Mouse (Mus musculus) left cerebral cortex, postnatal 36 days (tissue): Measurements from ENCODE around the gene Higd2a. TPM values are rescaled to one million over a fixed set of nuclear protein-coding genes. Genes with fewer than 3 reads are reported as not detected.

Experiments
- DNase-seq, 2 experiments: peaks; one replicate each; pipeline ENCODE4 v3.0.0; 2021 to 2022; ENCODE audit warnings: low spot score in 2 of 2, mixed read lengths in 1 of 2
- intact Hi-C: fragments of 180-260 bp; cut with DNase I; formaldehyde crosslinking; loops from one replicate; pipeline ENCODE4 v1.15.1; 2025
- total RNA-seq, 2 experiments: library from RNA; stranded (reverse); gene quantifications; 2 replicates each; pipeline ENCODE4 v1.2.3; 2021

Higd2a gene
- total RNA-seq, 2 experiments from 2014 or later: 136 to 157 TPM

DNA sequence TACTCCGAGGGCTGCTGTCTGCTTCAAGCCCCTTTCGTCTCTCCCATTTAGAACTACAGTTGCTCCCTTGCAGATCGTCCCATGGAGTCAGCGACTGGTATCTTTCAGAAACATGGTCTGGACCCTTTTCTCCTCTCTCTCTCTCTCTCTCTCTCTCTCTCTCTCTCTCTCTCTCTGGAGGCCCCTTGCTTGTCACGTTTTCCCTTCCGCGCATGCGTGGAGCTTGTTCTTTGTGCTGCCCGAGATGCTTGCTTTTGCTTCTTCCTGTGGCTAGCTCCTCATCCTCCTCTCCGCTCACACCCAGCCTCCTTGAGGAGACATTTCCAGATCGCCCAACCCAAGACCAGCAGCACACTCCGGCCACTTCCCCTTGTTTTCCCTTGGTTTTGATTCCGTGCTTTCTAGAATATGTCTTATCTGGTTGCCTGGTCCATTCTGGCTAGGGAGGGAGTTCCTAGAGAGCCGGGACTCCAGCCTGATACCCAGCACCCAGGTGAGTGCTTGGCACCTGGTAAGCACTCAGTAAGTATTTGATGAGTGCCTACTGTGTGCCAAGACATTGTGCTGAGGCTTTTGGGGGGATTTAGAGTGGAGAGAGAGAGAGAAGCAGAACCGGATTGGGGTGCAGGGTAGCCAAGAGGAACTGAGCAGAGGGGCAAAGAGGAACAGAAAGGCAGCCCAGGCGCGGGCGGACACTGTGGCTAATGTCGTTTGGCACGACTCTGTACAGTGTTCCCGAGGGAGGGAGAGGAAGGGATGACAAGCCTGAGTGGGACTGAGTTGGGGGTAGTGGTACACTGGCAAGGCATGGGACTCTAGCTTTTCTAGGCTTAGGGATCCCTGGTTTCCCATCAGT, 12.1 kb upstream of the Higd2a start:
- intact Hi-C loops: no loop called here
- DNase-seq: no peak

- intact Hi-C loops: no loop called here
- no peak for DNase-seq
Observed at GRCm38 (mm10) chr13:54581385-54581784, 8.6 kb upstream of the Higd2a start.

DNA sequence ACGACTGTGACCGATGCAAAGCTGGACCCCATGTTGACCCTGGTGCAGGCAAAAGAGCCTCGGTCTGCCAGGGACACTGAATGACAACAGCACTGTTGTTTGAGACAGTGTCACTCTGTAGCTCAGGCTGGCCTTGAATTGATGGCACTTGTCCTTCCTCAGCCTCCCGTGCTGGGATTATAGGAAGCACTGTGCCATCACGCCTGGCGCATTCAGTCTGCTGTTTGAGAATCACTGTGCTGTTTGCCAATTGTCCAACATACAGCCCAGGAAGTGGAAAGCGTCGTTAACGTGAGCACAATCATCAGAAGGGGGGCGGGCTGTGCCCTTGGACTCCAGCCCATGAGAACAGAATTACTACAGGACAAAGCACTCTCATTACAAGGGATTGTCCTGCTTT, 7.9 kb upstream of the Higd2a start:
- DNase-seq: no peak
- intact Hi-C loops: no loop called here

GRCm38 (mm10) chr13:54582860-54583259, 7.1 kb upstream of the Higd2a start:
- intact Hi-C loops: no loop called here
- DNase-seq: no peak

GRCm38 (mm10) chr13:54585831-54586230, 4.2 kb upstream of the Higd2a start:
- intact Hi-C loops: no loop called here
- DNase-seq: no peak

- no peak for DNase-seq
Observed at GRCm38 (mm10) chr13:54589414-54589995, 502 bp upstream of the Higd2a start.

GRCm38 (mm10) chr13:54591776-54592356, 1.9 kb downstream of the Higd2a start:
- intact Hi-C loops: no loop called here
- no peak for DNase-seq

More at GRCm38 (mm10) chr13:54589414-54589995, 502 bp upstream of the Higd2a start:
- intact Hi-C loops: no loop called here

DNA sequence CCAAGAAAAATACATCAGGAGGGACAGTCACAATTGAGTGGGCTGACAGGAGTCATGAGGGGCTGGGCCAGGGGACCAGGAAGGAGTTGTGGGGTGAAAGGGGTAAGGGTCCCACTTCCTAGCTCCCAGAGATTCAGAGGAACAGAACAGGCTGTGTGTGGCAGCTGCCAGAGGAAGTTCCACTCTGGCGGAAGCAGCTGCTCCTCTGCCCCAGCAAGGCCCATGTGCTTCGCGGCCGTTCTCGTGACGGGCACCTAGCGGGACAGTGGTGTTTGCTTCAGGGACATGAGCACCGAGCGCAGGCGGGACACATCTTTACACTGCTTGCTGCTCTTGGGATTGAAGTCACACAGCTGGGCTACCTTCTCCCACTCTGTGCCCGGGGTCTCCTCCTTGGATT, 3.6 kb downstream of the Higd2a start:
- no peak for DNase-seq
- intact Hi-C loops: no loop called here

DNA sequence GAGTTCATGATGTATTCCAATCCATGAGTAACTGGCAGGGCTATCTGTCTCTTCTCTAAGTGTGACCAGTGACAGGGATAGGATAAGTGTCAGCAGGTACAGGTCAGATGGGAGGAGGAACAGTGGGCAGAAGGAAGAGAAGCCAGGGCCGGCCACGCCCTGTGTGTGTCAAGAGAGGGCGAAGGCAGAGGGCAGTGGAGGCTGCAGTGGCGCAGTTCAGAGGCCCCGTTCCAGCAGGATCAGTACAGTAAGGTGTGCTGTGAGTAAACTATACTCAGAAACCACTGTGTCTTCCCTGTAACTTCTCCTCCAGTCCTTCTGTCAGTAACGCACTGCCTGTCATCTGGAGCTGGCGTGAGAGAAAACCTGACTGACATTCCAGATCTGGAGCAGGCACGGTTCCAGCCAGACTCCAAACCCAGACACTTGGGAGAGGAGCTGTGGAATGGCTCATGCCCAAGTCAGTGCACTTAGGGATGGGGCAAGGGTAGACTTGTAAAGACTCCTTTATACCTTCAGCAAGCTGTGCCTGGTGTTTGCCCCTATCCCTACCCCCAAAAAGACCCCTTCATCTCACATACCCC, 6.2 kb downstream of the Higd2a start:
- intact Hi-C loops: no loop called here
- DNase-seq: no peak

GRCm38 (mm10) chr13:54596870-54597269, 6.9 kb downstream of the Higd2a start:
- DNase-seq: no peak
- intact Hi-C loops: no loop called here

DNA sequence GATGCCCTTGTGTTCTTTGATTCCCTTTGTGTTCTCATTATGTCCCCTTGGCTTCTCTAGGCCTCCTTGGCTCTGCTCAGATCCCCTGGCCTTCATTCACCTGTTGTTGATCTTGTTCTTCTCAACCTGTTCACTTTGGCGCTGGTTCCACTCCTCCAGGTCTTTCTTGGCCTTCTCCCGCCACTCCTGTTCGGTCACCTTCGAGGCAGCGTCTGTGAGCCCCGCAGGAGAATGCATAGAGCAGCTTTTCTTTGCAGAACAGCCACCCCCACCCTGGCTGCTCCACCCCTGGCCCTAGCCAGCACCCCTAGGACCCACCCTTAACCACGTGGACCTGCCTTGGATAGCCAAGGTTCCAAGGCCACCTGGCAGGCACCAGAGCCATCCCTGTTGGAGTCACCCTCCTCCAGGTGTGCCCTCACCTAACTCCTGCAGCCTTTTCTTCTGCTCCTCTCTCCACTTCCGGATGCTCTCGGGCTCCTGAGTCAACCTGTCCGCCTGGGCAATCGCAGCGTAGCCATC, 8.7 kb downstream of the Higd2a start:
- intact Hi-C loops: no loop called here
- no peak for DNase-seq

DNA sequence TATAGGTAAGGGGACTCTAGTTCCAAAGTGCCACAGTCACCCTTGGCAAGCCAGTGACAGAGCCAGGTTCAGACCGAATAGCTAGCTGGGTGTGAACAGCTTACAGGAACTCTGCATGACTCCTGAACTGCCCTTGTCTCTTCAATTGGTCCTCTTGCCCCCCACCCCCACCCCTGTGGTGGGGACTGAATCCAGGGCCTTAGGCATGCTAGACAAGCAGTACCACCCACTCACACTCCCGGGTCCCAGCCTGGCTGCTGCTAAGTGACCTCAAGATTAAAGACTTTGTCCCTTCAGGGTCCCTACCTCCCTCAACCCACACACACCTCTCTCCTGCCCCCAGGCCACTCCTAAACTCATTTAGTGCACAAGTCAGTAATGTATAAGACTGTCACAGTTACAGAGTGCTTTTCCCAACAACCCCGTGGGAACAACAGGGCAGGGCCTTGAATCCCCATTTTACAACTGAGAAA, 12.7 kb downstream of the Higd2a start:
- intact Hi-C loops: no loop called here

DNA sequence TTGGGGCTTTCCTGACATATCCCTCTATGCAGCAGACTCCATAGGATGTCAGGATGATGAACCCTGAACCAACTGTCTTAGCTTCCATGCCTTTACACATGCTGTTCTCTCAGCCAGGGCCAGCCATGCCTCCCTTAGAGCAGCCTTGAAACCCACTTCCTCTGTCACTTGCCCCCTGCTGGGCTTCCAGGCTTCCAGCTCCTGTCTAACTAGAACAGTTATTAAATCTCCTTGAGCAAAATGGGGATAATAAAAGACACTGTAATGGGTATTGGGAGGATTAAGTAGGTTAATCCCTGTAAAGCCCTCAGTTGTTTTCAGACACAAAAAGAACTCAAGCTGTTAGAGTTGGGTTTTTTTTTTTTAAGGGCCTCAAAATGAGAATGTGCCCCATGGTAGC, 13.5 kb downstream of the Higd2a start:
- DNase-seq: no peak
- intact Hi-C loops: no loop called here

More for the DNA sequence above, 12.7 kb downstream of the Higd2a start:
- no peak for DNase-seq

- intact Hi-C loops: no loop called here
- DNase-seq: no peak
Observed at GRCm38 (mm10) chr13:54604221-54604620, 14.2 kb downstream of the Higd2a start.

DNA sequence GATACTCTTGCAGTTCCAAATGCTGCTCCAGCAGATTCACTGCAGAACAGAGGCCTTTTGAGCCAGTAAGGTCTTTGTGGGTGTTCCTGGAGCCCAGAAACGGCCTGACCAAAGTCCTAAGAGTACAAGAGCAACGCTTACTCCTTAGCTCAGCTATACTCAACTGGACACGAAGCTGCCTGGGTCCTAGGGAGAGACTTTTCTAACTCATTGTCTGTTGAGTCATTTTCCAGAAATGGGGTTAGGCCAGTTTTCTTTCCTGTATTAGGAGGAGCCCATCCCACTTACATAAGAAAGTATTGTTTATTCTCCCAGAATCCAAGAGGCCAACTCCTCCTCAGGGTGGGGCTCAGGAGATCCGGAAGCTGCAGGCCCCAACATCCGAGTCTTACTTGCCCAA, 15.4 kb downstream of the Higd2a start:
- DNase-seq: no peak
- intact Hi-C loops: no loop called here

DNA sequence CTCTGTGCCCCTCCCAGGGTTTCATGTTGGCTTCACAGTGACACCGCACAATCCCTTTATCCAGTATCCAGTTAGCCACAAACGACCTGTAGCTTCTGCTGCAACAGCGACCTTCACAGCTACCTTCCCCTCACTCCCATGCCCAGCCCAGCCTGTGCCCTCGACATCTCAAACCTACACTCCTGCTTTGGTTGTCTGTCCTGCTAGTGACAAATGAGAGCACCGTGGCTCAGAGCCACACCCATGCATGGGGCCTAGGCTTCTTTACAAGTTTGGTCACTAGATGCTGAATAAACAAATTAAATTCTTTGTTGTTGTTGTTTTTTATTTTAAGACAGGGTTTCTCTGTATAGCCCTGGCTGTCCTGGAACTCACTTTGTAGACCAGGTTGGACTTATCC, 17.2 kb downstream of the Higd2a start:
- no peak for DNase-seq
- intact Hi-C loops: no loop called here

DNA sequence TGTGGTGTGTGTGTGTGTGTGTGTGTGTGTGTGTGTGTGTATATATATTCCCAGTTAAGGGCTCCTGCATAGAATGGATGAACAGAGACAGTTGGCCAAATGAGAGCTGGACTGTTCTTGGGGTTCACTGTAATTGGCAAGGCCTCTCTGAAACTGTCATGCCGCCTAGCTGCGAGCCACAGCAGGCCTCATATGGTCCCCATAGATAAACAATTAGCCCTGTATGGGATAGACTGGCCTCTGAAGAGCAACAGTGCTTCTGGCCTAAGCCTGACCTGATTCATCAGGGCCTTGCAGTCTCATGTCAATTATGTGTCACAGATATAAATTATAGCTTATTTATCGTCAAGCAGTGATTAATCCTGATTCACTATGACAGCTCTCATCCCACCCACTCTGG, 18.0 kb downstream of the Higd2a start:
- intact Hi-C loops: no loop called here

GRCm38 (mm10) chr13:54608666-54609065, 18.7 kb downstream of the Higd2a start:
- DNase-seq: peak in 1 of 2 experiments; percentile 32
- intact Hi-C loops: no loop called here

More for the DNA sequence above, 18.0 kb downstream of the Higd2a start:
- DNase-seq: no peak

DNA sequence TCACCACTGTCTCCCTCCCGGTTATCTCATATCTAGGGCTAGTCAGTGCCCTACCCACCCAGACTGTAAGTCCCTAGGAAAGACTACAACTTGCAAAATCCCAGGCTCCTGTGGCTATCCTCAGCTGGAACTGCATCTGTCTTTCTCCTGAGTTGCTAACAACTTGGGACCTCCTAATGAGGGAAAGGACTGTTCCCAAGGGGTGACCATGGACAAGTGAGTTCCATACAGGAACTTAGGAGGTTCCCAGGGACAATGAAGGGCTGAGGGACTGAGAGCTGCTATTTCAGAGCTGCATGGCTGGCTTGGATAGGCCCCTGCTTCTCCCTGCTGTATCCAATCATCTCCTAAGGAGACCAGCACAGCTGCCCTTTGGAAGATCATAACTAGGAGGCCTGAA, 19.3 kb downstream of the Higd2a start:
- no peak for DNase-seq
- intact Hi-C loops: no loop called here

- intact Hi-C loops: loop anchor here (1.0 kb wide), 1 partner anchor 11 kb away; the partner anchor contains the start of gene Faf2
- DNase-seq: peak in 1 of 2 experiments; percentile 32
Observed at GRCm38 (mm10) chr13:54610613-54610971, 20.6 kb downstream of the Higd2a start.
